Mouse (Mus musculus): ENCODE measurements around the gene Atrnl1. TPM values are rescaled to one million over a fixed set of nuclear protein-coding genes. Genes with fewer than 3 reads are reported as not detected.

The Atrnl1 gene
- total RNA-seq, 2 experiments from 2014 or later, result 64.3 to 71.3 TPM

- DNase-seq (ENCODE audit: low spot score in 2 of 2), result no peak
These were observed 500.5 kb downstream of the Atrnl1 start for GRCm38 (mm10) chr19:58111291-58111690.

GRCm38 (mm10) chr19:58112151-58112550 lies 501.3 kb downstream of the Atrnl1 start:
- DNase-seq (ENCODE audit: low spot score in 2 of 2), result no peak

- DNase-seq (ENCODE audit: low spot score in 2 of 2), result no peak
These were observed 502.4 kb downstream of the Atrnl1 start for GRCm38 (mm10) chr19:58113092-58113731.

GRCm38 (mm10) chr19:58117595-58117994 lies 506.8 kb downstream of the Atrnl1 start:
- peak in 1 of 2 experiments; percentile 22 for DNase-seq (ENCODE audit: low spot score in 2 of 2)

- peak; percentile 64 to 72 for DNase-seq (ENCODE audit: low spot score in 2 of 2)
These were observed 507.5 kb downstream of the Atrnl1 start for GRCm38 (mm10) chr19:58118141-58118835.

GRCm38 (mm10) chr19:58118864-58119263 lies 508.0 kb downstream of the Atrnl1 start:
- no peak for DNase-seq (ENCODE audit: low spot score in 2 of 2)

GRCm38 (mm10) chr19:58119681-58120173 lies 508.9 kb downstream of the Atrnl1 start:
- DNase-seq (ENCODE audit: low spot score in 2 of 2), result no peak

GRCm38 (mm10) chr19:58120661-58121060 lies 509.8 kb downstream of the Atrnl1 start:
- DNase-seq (ENCODE audit: low spot score in 2 of 2), result no peak

GRCm38 (mm10) chr19:58121628-58122027 lies 510.8 kb downstream of the Atrnl1 start:
- no peak for DNase-seq (ENCODE audit: low spot score in 2 of 2)

- DNase-seq (ENCODE audit: low spot score in 2 of 2), result no peak
These were observed 512.8 kb downstream of the Atrnl1 start for GRCm38 (mm10) chr19:58123620-58124019.

GRCm38 (mm10) chr19:58124566-58124965 lies 513.7 kb downstream of the Atrnl1 start:
- DNase-seq (ENCODE audit: low spot score in 2 of 2), result no peak

GRCm38 (mm10) chr19:58125010-58125409 lies 514.2 kb downstream of the Atrnl1 start:
- no peak for DNase-seq (ENCODE audit: low spot score in 2 of 2)

- DNase-seq (ENCODE audit: low spot score in 2 of 2), result no peak
These were observed 521.1 kb downstream of the Atrnl1 start for GRCm38 (mm10) chr19:58131896-58132295.

GRCm38 (mm10) chr19:58140191-58140784 lies 529.5 kb downstream of the Atrnl1 start:
- DNase-seq (ENCODE audit: low spot score in 2 of 2), result no peak

- no peak for DNase-seq (ENCODE audit: low spot score in 2 of 2)
These were observed 533.1 kb downstream of the Atrnl1 start for GRCm38 (mm10) chr19:58143853-58144454.

- DNase-seq (ENCODE audit: low spot score in 2 of 2), result no peak
These were observed 534.7 kb downstream of the Atrnl1 start for GRCm38 (mm10) chr19:58145521-58145920.

- no peak for DNase-seq (ENCODE audit: low spot score in 2 of 2)
These were observed 540.4 kb downstream of the Atrnl1 start for GRCm38 (mm10) chr19:58151257-58151656.

- DNase-seq (ENCODE audit: low spot score in 2 of 2), result no peak
These were observed 550.7 kb downstream of the Atrnl1 start for GRCm38 (mm10) chr19:58161569-58161968.

- DNase-seq (ENCODE audit: low spot score in 2 of 2), result no peak
These were observed 554.2 kb downstream of the Atrnl1 start for GRCm38 (mm10) chr19:58164896-58165634.

GRCm38 (mm10) chr19:58165635-58166015 lies 554.8 kb downstream of the Atrnl1 start:
- DNase-seq (ENCODE audit: low spot score in 2 of 2), result no peak

- no peak for DNase-seq (ENCODE audit: low spot score in 2 of 2)
These were observed 555.3 kb downstream of the Atrnl1 start for GRCm38 (mm10) chr19:58166147-58166546.

Measured in layer of hippocampus, adult 18-20 months (tissue).